Mouse (Mus musculus): Measurements from ENCODE around the gene Eno2.
"Not testable (repeated sequence)": the region's sequence is repeated elsewhere in the genome, so short reads cannot be mapped to it uniquely, and the experiment has no call there.

Eno2 gene

GRCm38 (mm10) chr6:124805341-124806321, 36.2 kb upstream of the Eno2 start:
- peak; percentile 97 for DNase-seq

- no peak for DNase-seq
Measured at GRCm38 (mm10) chr6:124804341-124804740, 34.9 kb upstream of the Eno2 start.

- DNase-seq, result not testable (repeated sequence)
Measured at GRCm38 (mm10) chr6:124803691-124804090, 34.2 kb upstream of the Eno2 start.

GRCm38 (mm10) chr6:124803061-124803460, 33.6 kb upstream of the Eno2 start:
- DNase-seq, result no peak

GRCm38 (mm10) chr6:124802400-124802799, 32.9 kb upstream of the Eno2 start:
- peak; percentile 54 for DNase-seq

- DNase-seq, result no peak
Measured at GRCm38 (mm10) chr6:124796200-124796599, 26.7 kb upstream of the Eno2 start.

GRCm38 (mm10) chr6:124795781-124796180, 26.3 kb upstream of the Eno2 start:
- peak; percentile 90 for DNase-seq

GRCm38 (mm10) chr6:124791911-124792310, 22.4 kb upstream of the Eno2 start:
- DNase-seq, result peak; percentile 85

GRCm38 (mm10) chr6:124790121-124790520, 20.6 kb upstream of the Eno2 start:
- DNase-seq, result no peak

GRCm38 (mm10) chr6:124789519-124789918, 20.0 kb upstream of the Eno2 start:
- no peak for DNase-seq

GRCm38 (mm10) chr6:124787722-124788121, 18.2 kb upstream of the Eno2 start:
- no peak for DNase-seq

- DNase-seq, result peak; percentile 79
Measured at GRCm38 (mm10) chr6:124786756-124787420, 17.4 kb upstream of the Eno2 start.

GRCm38 (mm10) chr6:124782436-124782835, 13.0 kb upstream of the Eno2 start:
- peak; percentile 67 for DNase-seq

- no peak for DNase-seq
Measured at GRCm38 (mm10) chr6:124780917-124781316, 11.4 kb upstream of the Eno2 start.

- DNase-seq, result peak; percentile 57
Measured at GRCm38 (mm10) chr6:124779984-124780416, 10.5 kb upstream of the Eno2 start.

- DNase-seq, result peak; percentile 55
Measured at GRCm38 (mm10) chr6:124779222-124779983, 9.9 kb upstream of the Eno2 start, which contains the start of gene Lrrc23. TSS of gene Lrrc23 (minus strand) at chr6:124779727.

- DNase-seq, result no peak
Measured at GRCm38 (mm10) chr6:124770511-124770910, 1.0 kb upstream of the Eno2 start.

GRCm38 (mm10) chr6:124770013-124770412, 540 bp upstream of the Eno2 start:
- no peak for DNase-seq

GRCm38 (mm10) chr6:124768704-124769044, 799 bp downstream of the Eno2 start:
- no peak for DNase-seq

- no peak for DNase-seq
Measured at GRCm38 (mm10) chr6:124767920-124768703, 1.4 kb downstream of the Eno2 start.

- no peak for DNase-seq
Measured at GRCm38 (mm10) chr6:124767536-124767919, 1.9 kb downstream of the Eno2 start.

GRCm38 (mm10) chr6:124765951-124766350, 3.5 kb downstream of the Eno2 start:
- DNase-seq, result no peak
